Comparison of ENCODE assay signal across 18 mouse cellular contexts in the genomic region with DNA sequence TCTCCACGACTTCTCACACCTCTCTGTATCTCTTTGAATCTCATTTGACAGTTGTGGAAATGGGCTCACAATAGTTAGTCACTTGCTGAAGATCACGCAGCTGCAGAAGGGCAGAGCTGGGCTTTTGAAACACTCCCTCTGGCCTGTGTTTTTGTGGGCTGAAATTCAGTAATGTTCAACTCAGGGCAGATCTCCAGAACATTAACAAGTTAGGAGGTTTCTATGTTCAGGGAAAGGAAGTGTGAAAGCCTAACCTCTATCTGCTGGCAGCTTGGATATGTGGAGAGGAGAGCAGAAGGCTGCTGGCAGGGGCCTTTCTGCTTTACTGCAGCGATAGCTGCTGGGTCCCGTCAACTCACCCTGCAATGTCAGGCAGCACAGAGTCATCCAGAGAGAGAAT. TPM values are rescaled to one million over a fixed set of nuclear protein-coding genes. Genes with fewer than 3 reads are reported as not detected.
DNase-seq lines count a peak whose midpoint lies in the region; ATAC-seq and TF ChIP-seq lines count a peak whose summit lies in the region.
"Had no signal": no experiment of that assay in that cellular context is flagged by ENCODE, and none has a peak within 500 bp of the region (broad histone marks: within the 10 kb centered on the region; RNA-seq: fewer than 3 reads in every experiment).

No protein-coding gene starts in this region.

- H3K4me3 ChIP-seq in heart, embryonic 15.5 days, result no peak overlapping the region
- H3K4me3 ChIP-seq in stomach, embryonic 16.5 days (replicated peaks; ENCODE audit: low read length), result no peak overlapping the region
- no peak overlapping the region for H3K4me3 ChIP-seq in stomach, postnatal 0 days (ENCODE audit: low read depth, low read length)
- H3K4me3 ChIP-seq: limb, embryonic 15.5 days; lung, embryonic 15.5 days; neural tube, embryonic 13.5 days had no signal

- H3K9me3 ChIP-seq in heart, embryonic 15.5 days (replicated peaks), result no peaks in the 10 kb centered on the region; the same call in 1 of the 2 replicates
- no peaks in the 10 kb centered on the region for H3K9me3 ChIP-seq in stomach, embryonic 16.5 days (replicated peaks; ENCODE audit: control insufficient read depth, low read length)
- no peaks in the 10 kb centered on the region for H3K9me3 ChIP-seq in stomach, postnatal 0 days (ENCODE audit: control insufficient read depth, low read length)
- H3K9me3 ChIP-seq: limb, embryonic 15.5 days; lung, embryonic 15.5 days; neural tube, embryonic 13.5 days had no signal

- no peak for ATAC-seq in heart, embryonic 15.5 days (replicated peaks; ENCODE audit: insufficient number of reproducible peaks, insufficient read depth, low FRiP score, low read depth)
- no peak for ATAC-seq in stomach, embryonic 16.5 days (ENCODE audit: insufficient read depth, low FRiP score)
- ATAC-seq in stomach, postnatal 0 days (ENCODE audit: low FRiP score, low TSS enrichment), result no peak
- ATAC-seq: hindbrain, postnatal 0 days had no signal

- TF ChIP-seq CTCF in stomach, postnatal 0 days (IDR thresholded peaks at IDR 0.05; ENCODE audit: low read depth), result no peak

- no peak overlapping the region for H3K9ac ChIP-seq in heart, embryonic 15.5 days
- 0 out of 2 replicates have a peak overlapping the region, but pooled peaks have one; percentile 6 for H3K9ac ChIP-seq in stomach, embryonic 16.5 days (ENCODE audit: low read length)
- no peak overlapping the region for H3K9ac ChIP-seq in stomach, postnatal 0 days (ENCODE audit: low read length)
- H3K9ac ChIP-seq: limb, embryonic 15.5 days; lung, embryonic 15.5 days; neural tube, embryonic 13.5 days had no signal

- intact Hi-C loops in heart, postnatal 25 days (cut with DNase I), result loop anchor here (2.0 kb wide), 1 partner anchor 15 kb away; no protein-coding TSS in a partner anchor

- H3K36me3 ChIP-seq in heart, embryonic 15.5 days, result no peaks in the 10 kb centered on the region
- H3K36me3 ChIP-seq in stomach, embryonic 16.5 days (ENCODE audit: control insufficient read depth, insufficient read depth, low read length), result no peaks in the 10 kb centered on the region
- no peaks in the 10 kb centered on the region for H3K36me3 ChIP-seq in stomach, postnatal 0 days (ENCODE audit: control insufficient read depth, insufficient read depth, low read length)
- H3K36me3 ChIP-seq: limb, embryonic 15.5 days; lung, embryonic 15.5 days; neural tube, embryonic 13.5 days had no signal

- WGBS in heart, embryonic 15.5 days, result 49% methylated on average over 4 of the region's 4 CpGs
- 64% methylated on average over 4 of the region's 4 CpGs for WGBS in stomach, embryonic 16.5 days
- WGBS in stomach, postnatal 0 days, result 56% methylated on average over 4 of the region's 4 CpGs

- H3K4me2 ChIP-seq in heart, embryonic 15.5 days, result no peak overlapping the region
- H3K4me2 ChIP-seq in stomach, embryonic 16.5 days (ENCODE audit: low read depth, low read length), result no peak overlapping the region
- H3K4me2 ChIP-seq in stomach, postnatal 0 days (replicated peaks; ENCODE audit: low read depth), result no peak overlapping the region
- H3K4me2 ChIP-seq: limb, embryonic 15.5 days; lung, embryonic 15.5 days; neural tube, embryonic 13.5 days had no signal

- DNase-seq in heart, postnatal 4 days, result no peak
- no peak for DNase-seq in stomach, postnatal 0 days (ENCODE audit: low spot score)
- DNase-seq in heart, postnatal 25 days (ENCODE audit: low spot score), result peak; percentile 9
- DNase-seq in thymus, postnatal 25 days, result peak; percentile 44
- no peak for DNase-seq in spleen, postnatal 10 days (ENCODE audit: low spot score in 2 of 2)
- DNase-seq: adrenal gland, postnatal 10 days; cerebellum, adult 9-10 months; layer of hippocampus, adult 9-11 months; right cerebral cortex, postnatal 4 days had no signal

- peaks cover 40% of the 10 kb centered on the region for H3K4me1 ChIP-seq in heart, embryonic 15.5 days (replicated peaks)
- peaks cover 25% of the 10 kb centered on the region for H3K4me1 ChIP-seq in stomach, embryonic 16.5 days (ENCODE audit: control insufficient read depth, insufficient read depth, low read length)
- peaks cover 11% of the 10 kb centered on the region for H3K4me1 ChIP-seq in stomach, postnatal 0 days (replicated peaks; ENCODE audit: control insufficient read depth, insufficient read depth)

- TF ChIP-seq EP300 in stomach, postnatal 0 days (optimal IDR thresholded peaks at IDR 0.05), result no peak

- peak overlapping the region; percentile 7; the same call in 1 of the 2 replicates for H3K27ac ChIP-seq in heart, embryonic 15.5 days
- H3K27ac ChIP-seq in stomach, embryonic 16.5 days (ENCODE audit: low read length), result no peak overlapping the region
- H3K27ac ChIP-seq in stomach, postnatal 0 days (replicated peaks), result no peak overlapping the region
- H3K27ac ChIP-seq: hindbrain, postnatal 0 days; kidney, postnatal 0 days; limb, embryonic 15.5 days; lung, embryonic 15.5 days; neural tube, embryonic 13.5 days had no signal

- no peaks in the 10 kb centered on the region for H3K27me3 ChIP-seq in heart, embryonic 15.5 days
- H3K27me3 ChIP-seq in stomach, embryonic 16.5 days (ENCODE audit: control insufficient read depth, insufficient read depth, low read length), result no peaks in the 10 kb centered on the region
- H3K27me3 ChIP-seq in stomach, postnatal 0 days (ENCODE audit: control insufficient read depth, insufficient read depth, low read length), result no peaks in the 10 kb centered on the region
- H3K27me3 ChIP-seq: limb, embryonic 15.5 days; lung, embryonic 15.5 days; neural tube, embryonic 13.5 days had no signal

RNA-seq across cellular contexts. Expression of a gene that starts 19.5 kb away (rescaled TPM):
- polyA plus RNA-seq in heart, embryonic 15.5 days (2015; fragmentation: Nextera tagmentation; extraction: Ambion mirVana), result 0.46 and 0.50 TPM in 2 replicates
- under 1 TPM; 0.34 to 0.52 TPM for total RNA-seq in heart, postnatal 4 days (2021)
- polyA plus RNA-seq in stomach, embryonic 16.5 days (2015; fragmentation: Nextera tagmentation; extraction: Ambion mirVana), result 0.44 TPM in 1 of 2 replicates, not detected in the other
- polyA plus RNA-seq in stomach, postnatal 0 days (2015; fragmentation: Nextera tagmentation; extraction: Ambion mirVana), result 0.17 and 0.36 TPM in 2 replicates
- not detected for total RNA-seq in heart, postnatal 25 days (2021)
- total RNA-seq: hindbrain, postnatal 0 days had no signal
- polyA plus RNA-seq: hindbrain, postnatal 0 days; neural tube, embryonic 13.5 days had no signal

RNA-seq across cellular contexts. Expression of a gene that starts 19.6 kb away (rescaled TPM):
- 0.19 and 0.32 TPM in 2 replicates for polyA plus RNA-seq in heart, embryonic 15.5 days (2015; fragmentation: Nextera tagmentation; extraction: Ambion mirVana)
- not detected for total RNA-seq in heart, postnatal 4 days (2021)
- polyA plus RNA-seq in stomach, embryonic 16.5 days (2015; fragmentation: Nextera tagmentation; extraction: Ambion mirVana), result 1.0 and 1.2 TPM in 2 replicates
- polyA plus RNA-seq in stomach, postnatal 0 days (2015; fragmentation: Nextera tagmentation; extraction: Ambion mirVana), result 0.34 and 0.47 TPM in 2 replicates
- under 1 TPM; 0.21 to 0.25 TPM for total RNA-seq in heart, postnatal 25 days (2021)
- polyA plus RNA-seq: forebrain, embryonic 11.5 days; heart, embryonic 14.5 days; neural tube, embryonic 13.5 days had no signal

RNA-seq across cellular contexts. Expression of a gene that starts 42.2 kb away (rescaled TPM):
- polyA plus RNA-seq in heart, embryonic 15.5 days (2015; fragmentation: Nextera tagmentation; extraction: Ambion mirVana), result 0.76 and 1.8 TPM in 2 replicates
- total RNA-seq in heart, postnatal 4 days (2021), result 1 to 10 TPM in 1 of 2 experiments, under 1 TPM in 1; 0.69 to 1.4 TPM
- polyA plus RNA-seq in stomach, embryonic 16.5 days (2015; fragmentation: Nextera tagmentation; extraction: Ambion mirVana), result 1.6 and 2.6 TPM in 2 replicates
- polyA plus RNA-seq in stomach, postnatal 0 days (2015; fragmentation: Nextera tagmentation; extraction: Ambion mirVana), result 0.63 and 1.2 TPM in 2 replicates
- total RNA-seq in heart, postnatal 25 days (2021), result under 1 TPM; 0.60 to 0.84 TPM

Comparison
In these comparisons a context has a peak if more than half of its experiments do, and no peak if none do; other contexts are left out.
1. DNase-seq: peak in heart, postnatal 25 days (single experiment) and thymus, postnatal 25 days (single experiment); none in heart, postnatal 4 days (single experiment), stomach, postnatal 0 days (single experiment) and spleen, postnatal 10 days (0 of 2).